Mouse (Mus musculus) lung, adult 2 months (tissue): Measurements from ENCODE around the gene Mrtfa. TPM values are rescaled to one million over a fixed set of nuclear protein-coding genes. Genes with fewer than 3 reads are reported as not detected.
A peak's percentile ranks its signal among the peaks of the same experiment; 100 is the strongest.

ENCODE experiments used
- DNase-seq: peaks from one replicate; pipeline ENCODE4 v3.0.0; 2022
- H3K4me1 ChIP-seq: fragments of 200-500 bp; 2 replicates; pipeline ENCODE4 v1.6.1; 2011; ENCODE audit warnings: low read length; ENCODE audit not compliant: control insufficient read depth, insufficient read depth
- H3K4me3 ChIP-seq: fragments of 200-500 bp; replicated peaks from 2 replicates; pipeline ENCODE3; 2011; ENCODE audit warnings: low read depth, mild to moderate bottlenecking, control low read depth, low read length; ENCODE audit errors: extremely low read depth
- CTCF ChIP-seq: fragments of 200-500 bp; IDR thresholded peaks from 2 replicates; pipeline ENCODE4 v1.5.1; 2011; ENCODE audit warnings: mild to moderate bottlenecking, low read length, control low read depth; ENCODE audit not compliant: insufficient read depth
- POLR2A ChIP-seq: fragments of 200-500 bp; IDR thresholded peaks from 2 replicates; pipeline ENCODE4 v1.6.1; 2011; ENCODE audit warnings: low read depth, mild to moderate bottlenecking, control low read depth, low read length, borderline replicate concordance; ENCODE audit errors: extremely low read depth
- WGBS: fragments of 180-500 bp; shearing (Covaris S2); methylation state at CpG from one replicate; pipeline ENCODE4 v1.1.7; 2018; 5-methylcytosine and 5-hydroxymethylcytosine counted together
- polyA plus RNA-seq: library from polyadenylated mRNA; depleted of rRNA; stranded (reverse); fragments of >200 nt; gene quantifications from 2 replicates; pipeline ENCODE4 v1.2.3, GENCODE M21; 2012

Gene Mrtfa
- polyA plus RNA-seq, 1 experiment: 39.0 TPM

- Histone ChIP-seq H3K4me1 (no peaks in the 10 kb centered on the region), H3K4me3 (no peak overlapping the region)
- TF ChIP-seq CTCF: no peak
- no peak for TF ChIP-seq POLR2A
- 85% methylated on average over 4 of the region's 4 CpGs for WGBS
- no peak for DNase-seq
Observed at GRCm38 (mm10) chr15:81012359-81012758, 178.2 kb downstream of the Mrtfa start.

GRCm38 (mm10) chr15:81011523-81011922, 179.0 kb downstream of the Mrtfa start:
- DNase-seq: no peak
- no peaks in the 10 kb centered on the region for H3K4me1 ChIP-seq
- 80% methylated on average over 3 of the region's 3 CpGs for WGBS
- no peak for TF ChIP-seq POLR2A
- no peak overlapping the region for H3K4me3 ChIP-seq

DNA sequence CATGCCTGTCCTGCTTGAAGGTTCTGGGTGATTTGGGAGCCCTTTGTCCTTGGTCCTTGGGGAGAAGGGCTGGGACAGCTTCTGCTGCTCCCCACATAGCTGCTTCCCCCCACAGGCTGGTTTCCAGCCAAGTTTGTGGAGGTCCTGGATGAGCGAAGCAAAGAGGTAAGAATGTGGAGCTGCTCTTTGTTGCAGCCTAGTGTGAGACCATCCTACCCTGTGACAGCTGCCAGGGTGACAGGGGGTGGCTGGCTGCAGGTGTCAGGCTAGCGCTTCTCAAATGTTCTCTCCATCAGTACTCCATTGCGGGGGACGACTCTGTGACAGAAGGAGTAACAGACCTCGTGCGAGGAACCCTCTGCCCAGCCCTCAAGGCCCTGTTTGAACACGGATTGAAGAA, 180.4 kb downstream of the Mrtfa start:
- DNase-seq: no peak
- TF ChIP-seq CTCF (no peak), POLR2A (no peak)
- Histone ChIP-seq H3K4me3 (no peak overlapping the region), H3K4me1 (no peaks in the 10 kb centered on the region)
- 75% methylated on average over 7 of the region's 7 CpGs for WGBS

- no peak for DNase-seq
- no peak for TF ChIP-seq POLR2A
- TF ChIP-seq CTCF: peak; percentile 42
Observed at GRCm38 (mm10) chr15:81008689-81009123, 181.9 kb downstream of the Mrtfa start.

GRCm38 (mm10) chr15:81007905-81008304, 182.7 kb downstream of the Mrtfa start:
- 88% methylated on average over 8 of the region's 8 CpGs for WGBS
- Histone ChIP-seq H3K4me3 (no peak overlapping the region), H3K4me1 (no peaks in the 10 kb centered on the region)
- DNase-seq: no peak
- TF ChIP-seq CTCF (no peak), POLR2A (no peak)

More at GRCm38 (mm10) chr15:81008689-81009123, 181.9 kb downstream of the Mrtfa start:
- WGBS: 66% methylated on average over 10 of the region's 10 CpGs
- H3K4me1 ChIP-seq: no peaks in the 10 kb centered on the region
- H3K4me3 ChIP-seq: no peak overlapping the region

GRCm38 (mm10) chr15:81007339-81007738, 183.2 kb downstream of the Mrtfa start:
- no peak for TF ChIP-seq CTCF
- no peak for TF ChIP-seq POLR2A
- H3K4me3 ChIP-seq: no peak overlapping the region
- no peaks in the 10 kb centered on the region for H3K4me1 ChIP-seq
- 96% methylated on average over 9 of the region's 9 CpGs for WGBS
- DNase-seq: no peak

- TF ChIP-seq POLR2A (no peak), CTCF (no peak)
- 85% methylated on average over 10 of the region's 10 CpGs for WGBS
- no peaks in the 10 kb centered on the region for H3K4me1 ChIP-seq
- DNase-seq: no peak
- H3K4me3 ChIP-seq: no peak overlapping the region
Observed at GRCm38 (mm10) chr15:81006127-81006735, 184.3 kb downstream of the Mrtfa start.

GRCm38 (mm10) chr15:81000419-81001138, 190.0 kb downstream of the Mrtfa start:
- no peak for DNase-seq
- no peak for TF ChIP-seq CTCF
- no peak for TF ChIP-seq POLR2A
- 38% methylated on average over 3 of the region's 4 CpGs for whole genome bisulfite sequencing
- H3K4me3 ChIP-seq: no peak overlapping the region
- H3K4me1 ChIP-seq: peaks cover 9% of the 10 kb centered on the region

- DNase-seq: no peak
- H3K4me3 ChIP-seq: no peak overlapping the region
- peaks cover 9% of the 10 kb centered on the region for H3K4me1 ChIP-seq
- TF ChIP-seq POLR2A (no peak), CTCF (no peak)
- WGBS: 50% methylated on average over 1 of the region's 1 CpGs
Observed at GRCm38 (mm10) chr15:80997077-80997476, 193.5 kb downstream of the Mrtfa start.
